Mouse (Mus musculus): ENCODE measurements at regions not wholly inside any gene's neighbourhood (a gene's known extent, or its start where the extent isn't known, plus 50 kb on each side); places are given as distances from the start of the nearest gene placed in this dataset.

DNA sequence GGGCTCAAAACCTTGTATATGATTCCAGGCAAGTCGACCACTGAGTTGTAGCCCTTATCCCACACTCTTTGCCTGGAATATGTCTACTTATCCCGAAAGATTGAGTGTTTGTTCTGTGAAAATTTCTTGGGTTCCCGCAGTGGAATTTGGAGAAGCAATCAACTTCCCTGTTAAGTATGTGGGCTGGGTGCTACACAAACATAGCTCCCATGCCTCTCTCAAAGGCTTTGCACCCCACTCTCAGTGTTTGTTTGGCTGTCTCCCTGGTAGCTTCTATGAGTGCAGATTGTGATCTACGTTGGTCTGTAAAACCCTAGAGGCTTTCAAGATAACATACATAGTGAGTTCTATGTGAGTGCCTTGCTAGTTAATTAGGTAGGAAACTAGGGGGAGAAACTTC, 1184.2 kb downstream of the 4930447A16Rik start:
- no peak for DNase-seq

Data from cerebellum, adult 11-12 months (tissue).